Mouse (Mus musculus) right cerebral cortex, postnatal 25 days (tissue): ENCODE data around the gene Egflam.

Experiments used
- DNase-seq: peaks from one replicate; pipeline ENCODE4 v3.0.0; 2022

Egflam gene

DNA sequence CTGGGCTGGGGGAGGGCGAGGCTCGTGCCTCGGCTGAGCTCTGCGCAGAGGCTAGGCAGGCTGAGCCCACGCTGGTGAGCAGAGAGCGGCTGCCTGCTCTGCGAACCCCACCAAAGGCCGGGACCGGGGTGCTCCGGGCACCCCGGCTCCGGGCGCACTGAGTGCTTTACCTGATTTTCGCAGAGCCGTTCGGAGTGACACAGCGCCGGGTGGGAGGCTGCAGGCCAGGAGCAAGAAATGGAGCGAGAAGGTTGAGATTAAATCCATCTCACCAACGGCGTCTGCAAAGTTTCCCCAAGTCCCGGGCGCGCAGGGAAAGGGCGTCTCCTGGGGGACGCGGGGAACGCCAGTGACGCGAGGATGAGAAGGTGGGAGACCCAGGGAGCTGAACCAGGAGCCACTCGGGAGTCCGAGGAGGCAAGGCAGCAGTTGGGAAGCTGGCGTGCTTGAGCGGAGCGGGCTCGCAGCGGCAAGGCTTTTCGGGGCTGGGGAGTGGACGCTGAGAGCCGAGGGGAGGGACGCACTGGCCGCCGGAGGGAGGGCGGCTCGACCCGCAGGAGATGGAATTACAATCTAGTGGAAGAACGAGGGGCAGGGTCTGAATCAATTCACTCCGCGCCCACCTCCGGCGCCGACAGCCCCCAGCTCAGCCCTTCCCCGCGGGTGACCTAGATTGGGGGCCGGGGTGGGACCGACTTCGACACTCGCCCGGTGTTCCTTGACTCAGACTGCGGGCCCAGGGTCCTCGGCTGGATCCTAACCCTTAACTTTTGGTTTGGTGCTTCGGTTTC, at the start of gene Egflam:
Egflam (minus strand) TSS at position 578 of the 791 bp plus-strand sequence.
- DNase-seq, result peak; percentile 20

DNA sequence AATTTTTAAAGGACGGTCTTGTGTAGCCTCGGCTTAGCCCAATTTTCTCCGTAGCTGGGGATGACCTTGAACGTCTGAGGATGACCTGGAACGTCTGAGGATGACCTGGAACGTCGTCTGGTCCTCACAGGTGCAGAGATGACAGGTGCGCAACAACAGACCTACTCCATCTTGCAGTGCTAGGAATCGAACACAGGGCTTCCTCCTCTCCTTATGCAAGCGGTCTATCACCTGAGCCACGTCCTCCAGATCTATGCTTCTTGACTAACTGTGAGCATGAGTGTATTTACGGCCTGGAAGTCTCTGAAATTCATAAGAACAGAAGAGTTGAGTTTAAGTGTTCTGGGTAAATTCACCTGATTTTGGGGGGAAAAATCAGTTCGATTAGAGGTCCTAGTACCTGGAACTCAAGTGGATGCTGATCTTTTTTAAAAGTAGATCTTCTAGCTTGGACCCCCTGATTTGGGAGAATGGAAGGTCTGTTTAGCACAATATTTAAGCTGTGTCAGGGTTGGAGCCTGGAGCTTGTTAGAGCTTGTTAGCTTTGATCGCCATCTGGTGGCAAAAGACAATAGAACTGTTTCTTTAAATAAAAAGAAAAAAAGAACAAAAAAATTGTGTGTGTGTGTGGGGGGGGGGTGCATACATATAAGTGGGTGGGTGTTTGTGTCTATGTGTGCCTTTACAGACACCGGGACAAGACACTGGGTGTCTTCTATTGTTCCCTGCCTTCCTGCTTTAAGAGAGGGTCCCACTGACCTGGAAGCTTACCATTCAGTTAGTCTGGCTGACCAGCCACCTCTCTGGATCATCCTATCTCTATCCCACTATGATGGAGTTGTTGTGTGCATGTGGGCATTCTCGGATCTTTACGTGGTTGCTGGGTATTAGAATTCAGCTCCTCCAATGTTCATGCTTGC, 45.5 kb upstream of the Egflam start:
- DNase-seq, result no peak

DNA sequence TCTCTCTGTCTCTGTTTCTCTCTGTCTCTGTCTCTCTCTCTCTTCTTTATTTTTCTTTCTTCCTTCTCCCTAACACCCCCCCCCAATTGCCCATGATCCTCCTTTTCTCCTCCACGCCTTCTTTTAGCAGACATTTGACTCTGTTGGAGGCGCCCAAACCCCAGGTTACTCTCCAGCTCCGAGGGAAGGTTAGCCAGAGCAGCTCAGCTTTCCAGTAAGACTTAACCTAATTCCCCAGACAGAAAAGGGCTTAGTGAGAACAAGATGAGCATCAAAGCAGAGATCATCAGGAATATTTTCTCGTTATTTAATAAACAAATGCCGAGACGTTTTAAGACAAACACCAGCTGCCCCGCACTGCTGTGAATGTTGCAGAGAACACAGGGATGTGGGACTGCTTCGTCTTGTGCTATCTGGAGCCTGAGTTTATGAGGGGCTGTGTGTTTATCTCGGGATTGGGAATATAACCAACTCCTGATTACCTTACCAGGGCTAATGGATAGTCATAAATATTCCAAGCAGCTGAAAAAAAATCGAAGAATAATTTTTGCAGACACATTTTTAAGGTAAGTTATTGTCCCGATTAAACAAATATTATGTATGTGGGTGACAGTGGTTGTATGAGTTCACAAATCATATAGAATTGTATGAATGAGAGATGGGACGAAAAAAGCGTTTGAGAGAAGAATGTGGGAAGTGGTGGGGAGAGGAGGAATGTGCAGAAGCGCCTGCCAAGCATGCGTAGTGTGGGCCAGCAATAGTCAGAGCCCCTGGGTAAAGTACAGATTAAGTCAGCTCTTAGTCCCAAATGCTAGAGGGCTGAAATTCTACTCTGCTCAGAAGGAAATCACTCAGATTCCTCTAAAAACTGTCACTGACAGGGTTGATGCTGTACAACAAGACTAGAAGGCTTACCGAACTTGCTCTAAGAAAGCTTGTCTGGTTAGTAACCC, 44.2 kb upstream of the Egflam start:
- DNase-seq, result no peak

DNA sequence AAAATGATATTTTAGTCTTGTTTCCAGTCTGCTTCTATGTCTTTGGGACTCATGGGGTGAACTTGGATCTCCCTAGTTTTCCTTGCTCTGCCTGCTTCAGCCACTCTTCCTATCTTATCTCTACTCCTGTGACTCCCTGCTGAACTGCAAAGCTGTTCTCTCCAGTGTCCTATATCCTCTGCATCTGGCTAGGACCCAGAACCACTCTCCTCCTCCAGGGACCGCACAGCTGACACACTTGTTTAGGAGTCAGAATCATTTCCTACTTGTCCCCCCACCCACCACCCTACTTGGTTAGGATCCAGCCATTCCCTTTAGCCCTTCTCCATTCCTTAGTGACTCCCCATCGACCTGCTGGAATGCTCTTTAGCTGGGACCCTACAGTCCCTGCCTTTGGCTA, 26.1 kb upstream of the Egflam start:
- no peak for DNase-seq

DNA sequence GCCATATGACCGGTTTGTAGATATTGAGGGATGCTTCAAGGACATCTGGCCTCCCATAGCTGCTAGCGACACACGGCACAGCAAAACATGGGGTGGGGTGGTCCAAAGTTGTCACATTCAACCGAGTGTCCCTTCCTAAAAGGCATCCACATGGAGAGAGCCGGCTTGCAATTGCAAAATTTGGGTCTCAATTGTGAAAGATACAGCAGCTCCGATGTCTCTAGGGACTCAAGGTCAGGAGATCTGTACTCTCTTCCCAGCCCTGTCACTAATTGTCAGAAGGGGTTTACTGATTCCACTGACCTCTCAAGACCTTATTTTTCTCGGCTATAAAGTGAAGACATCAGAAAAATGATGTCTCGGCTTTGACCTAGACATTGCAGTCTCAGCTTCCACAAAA, 6.3 kb upstream of the Egflam start:
- no peak for DNase-seq

DNA sequence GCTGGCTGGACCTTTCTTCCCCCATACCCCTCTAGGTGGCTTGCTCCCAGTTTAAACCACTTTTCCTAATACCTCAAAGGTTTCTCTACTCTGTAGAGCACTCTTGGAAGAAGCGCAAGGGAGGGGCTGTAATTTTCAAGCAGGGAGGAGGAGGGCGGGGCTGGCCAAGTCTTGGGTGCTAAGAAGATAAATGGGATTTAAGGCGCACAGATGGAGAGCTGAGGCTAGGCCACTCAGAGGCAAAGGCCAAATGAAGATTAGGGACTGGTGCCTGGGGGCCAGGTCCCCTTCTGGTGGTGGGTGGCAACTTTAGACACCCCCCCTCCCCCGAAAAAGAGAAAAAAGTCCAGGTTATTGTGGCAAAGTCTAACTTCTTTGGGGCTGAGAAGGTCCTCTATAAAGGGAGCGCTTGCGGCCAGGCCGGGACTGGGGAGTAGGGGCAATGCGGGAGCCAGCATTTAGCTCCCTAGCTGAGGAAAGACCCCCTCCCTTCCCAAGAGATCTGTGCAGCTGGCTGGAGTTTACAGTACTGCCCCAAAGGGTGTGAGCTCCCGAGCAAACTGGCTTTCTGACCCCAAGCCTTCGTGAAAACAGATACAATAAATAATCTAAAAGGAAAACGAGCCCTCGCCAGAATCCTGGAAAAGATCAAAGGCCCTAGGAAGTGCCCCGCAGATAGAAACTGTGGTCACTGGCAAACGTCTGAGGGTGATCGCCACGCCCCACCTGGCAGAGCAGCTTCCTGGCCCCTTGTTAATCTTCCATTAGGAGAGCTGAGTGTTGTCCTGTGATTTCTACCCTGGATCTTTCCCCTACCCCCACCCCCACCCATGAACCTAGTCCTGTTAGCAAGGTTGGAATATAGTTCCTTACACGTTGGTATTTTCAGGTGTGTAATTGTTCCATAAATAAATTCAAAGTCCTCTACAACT, 680 bp upstream of the Egflam start:
- no peak for DNase-seq

DNA sequence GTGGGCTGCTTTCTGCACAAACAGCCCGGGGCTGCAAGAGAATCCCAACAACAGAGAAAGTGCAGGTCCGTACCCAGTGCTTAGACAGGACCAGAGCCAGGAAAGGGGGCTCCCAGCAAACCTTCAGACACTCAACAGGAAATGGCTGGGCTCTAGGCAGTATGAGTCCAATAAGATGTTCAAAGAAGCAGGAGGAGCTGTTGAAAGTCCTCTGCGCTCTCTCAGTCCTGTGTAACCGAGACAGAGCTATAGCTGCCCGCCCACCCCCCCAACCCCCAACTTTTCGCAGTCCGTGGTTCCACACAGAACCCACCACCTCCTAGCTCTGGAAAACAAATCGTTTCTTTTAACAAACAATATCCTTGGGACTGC, 763 bp downstream of the Egflam start:
- DNase-seq, result no peak

DNA sequence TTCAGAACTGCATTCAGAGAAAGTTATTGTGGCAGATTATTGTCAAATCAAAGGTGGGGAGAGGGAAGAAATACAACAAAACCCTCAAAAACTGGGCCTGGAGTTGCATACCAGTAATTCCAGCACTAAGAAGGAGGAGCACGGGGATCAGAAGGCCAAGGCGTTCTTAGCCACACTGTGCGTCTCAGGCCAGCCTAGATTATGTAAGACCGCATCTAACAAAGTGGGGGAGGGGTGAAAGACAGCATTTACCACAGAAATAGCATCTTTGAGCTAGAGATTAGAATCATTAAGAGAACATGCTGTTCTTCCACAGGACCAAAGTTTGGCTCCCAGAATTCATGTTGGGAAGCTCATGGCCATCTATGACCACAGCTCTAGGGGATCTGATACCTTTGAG, 14.8 kb downstream of the Egflam start:
- no peak for DNase-seq

DNA sequence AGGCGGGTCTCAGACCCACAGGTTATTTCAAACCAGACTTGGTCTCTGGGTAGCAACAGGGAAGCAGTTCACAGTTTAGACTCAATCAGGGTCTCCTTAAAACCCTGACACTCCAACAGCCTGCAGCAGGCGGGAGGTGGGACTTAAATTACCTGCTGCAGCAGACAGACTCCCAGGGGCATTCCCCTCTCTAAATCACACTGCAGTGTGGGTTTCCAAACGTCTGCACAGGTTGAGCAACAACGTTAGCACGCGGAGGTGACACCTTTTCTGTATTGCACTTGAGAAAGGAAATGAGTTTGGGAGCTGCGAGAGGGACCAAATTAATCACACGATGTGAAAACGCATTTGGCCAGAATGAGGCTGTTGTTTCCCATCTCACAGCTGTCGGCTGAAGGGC, 15.7 kb downstream of the Egflam start:
- DNase-seq, result no peak

DNA sequence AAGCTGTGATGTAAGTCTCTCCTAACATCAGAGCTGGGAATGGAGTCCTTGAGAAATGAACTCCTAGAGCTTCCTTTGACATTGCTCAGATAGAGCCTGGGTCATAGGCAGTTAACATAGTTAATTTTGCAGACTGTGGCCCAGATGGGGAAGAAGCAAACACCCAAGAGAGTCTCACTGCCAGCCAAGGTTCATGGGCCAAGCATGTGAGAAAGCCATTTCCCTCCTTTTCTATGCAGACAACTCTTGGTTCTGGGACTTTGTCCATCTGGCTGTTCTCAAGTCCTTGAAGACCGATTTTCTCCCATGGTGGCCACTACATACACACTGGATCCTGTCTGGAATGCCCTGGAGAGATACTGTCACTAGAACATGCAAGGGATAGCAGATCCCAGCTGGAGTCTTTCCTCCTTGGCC, 45.6 kb downstream of the Egflam start:
- DNase-seq, result no peak

DNA sequence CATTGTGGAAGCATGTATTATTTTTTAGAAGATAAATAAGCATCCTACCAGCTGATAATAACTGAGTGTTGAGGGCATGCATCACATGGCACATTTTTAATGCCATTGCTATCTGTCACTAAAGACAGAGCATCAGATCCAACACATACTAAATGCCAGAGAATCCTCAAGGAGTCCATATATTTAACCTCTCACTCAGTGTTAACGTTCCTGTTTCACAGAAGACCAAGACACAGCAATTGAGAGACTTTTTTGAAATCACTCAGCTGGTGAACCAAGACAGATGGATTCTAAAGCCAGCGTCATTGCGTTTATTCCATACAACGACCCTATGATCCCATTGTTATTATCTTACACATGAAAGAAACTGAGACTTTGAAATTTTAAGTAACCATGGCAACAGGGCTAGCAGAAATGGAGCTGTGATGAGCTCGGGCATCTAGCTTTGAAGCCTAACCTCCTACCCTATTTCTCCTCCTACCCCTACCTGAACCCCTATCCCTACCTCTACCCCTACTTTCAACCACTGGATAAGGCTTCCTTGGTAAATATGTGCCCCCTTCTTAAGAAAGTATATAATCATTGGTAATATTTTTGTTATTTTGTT, 57.4 kb downstream of the Egflam start:
- DNase-seq, result no peak

DNA sequence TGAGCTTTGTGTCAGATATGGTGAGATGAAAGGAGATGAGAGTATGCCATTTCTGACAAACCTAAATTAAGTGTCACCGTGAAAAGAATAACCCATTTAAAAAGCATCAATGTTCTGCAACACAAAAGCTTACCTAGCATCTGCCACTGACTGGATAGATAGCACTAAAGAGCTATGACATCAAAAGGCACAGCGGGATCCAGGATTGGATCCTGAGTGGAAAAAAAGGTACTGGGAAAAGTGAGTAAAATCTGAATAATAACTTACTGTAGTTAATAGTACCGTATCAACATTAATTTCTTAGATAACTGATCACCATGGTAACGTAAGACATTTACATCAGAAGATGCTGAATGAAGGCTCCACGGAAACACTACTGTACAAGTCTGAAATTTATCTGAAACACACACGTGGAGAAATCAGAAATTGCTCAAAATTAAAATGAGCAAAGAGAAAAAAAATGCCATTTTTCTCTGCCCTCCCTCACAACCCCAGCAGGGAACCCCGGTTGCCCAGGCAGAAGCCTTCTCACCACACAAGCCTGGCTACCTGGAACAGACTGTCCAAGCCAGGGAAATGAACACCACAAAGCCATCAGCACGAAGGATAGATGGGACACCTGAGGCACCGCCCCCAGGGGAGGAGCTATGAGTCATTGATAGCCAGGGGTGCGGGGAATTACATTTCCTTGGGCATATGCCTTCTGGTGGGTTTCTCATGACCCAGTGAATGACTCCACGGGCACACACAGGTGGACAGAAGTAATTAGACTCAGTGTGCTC, 63.5 kb downstream of the Egflam start:
- no peak for DNase-seq

DNA sequence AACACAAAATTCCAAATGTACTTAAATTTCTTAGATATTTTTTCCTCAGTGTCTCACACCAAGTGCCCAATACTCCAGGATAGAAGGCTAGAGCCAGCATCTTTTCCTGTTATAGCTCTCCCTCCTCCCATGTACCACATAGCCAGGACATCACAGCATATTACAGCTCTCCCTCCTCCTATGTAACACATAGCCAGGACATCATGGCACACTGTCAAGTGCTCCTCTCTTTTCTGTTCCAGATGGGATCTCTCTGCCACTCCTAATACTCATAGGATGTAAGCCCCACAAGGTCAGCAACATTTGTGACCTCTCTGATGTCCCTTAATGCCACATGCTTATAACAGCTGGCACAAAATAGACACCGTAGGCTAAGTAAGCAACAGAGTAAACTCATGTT, 65.3 kb downstream of the Egflam start:
- DNase-seq, result no peak

DNA sequence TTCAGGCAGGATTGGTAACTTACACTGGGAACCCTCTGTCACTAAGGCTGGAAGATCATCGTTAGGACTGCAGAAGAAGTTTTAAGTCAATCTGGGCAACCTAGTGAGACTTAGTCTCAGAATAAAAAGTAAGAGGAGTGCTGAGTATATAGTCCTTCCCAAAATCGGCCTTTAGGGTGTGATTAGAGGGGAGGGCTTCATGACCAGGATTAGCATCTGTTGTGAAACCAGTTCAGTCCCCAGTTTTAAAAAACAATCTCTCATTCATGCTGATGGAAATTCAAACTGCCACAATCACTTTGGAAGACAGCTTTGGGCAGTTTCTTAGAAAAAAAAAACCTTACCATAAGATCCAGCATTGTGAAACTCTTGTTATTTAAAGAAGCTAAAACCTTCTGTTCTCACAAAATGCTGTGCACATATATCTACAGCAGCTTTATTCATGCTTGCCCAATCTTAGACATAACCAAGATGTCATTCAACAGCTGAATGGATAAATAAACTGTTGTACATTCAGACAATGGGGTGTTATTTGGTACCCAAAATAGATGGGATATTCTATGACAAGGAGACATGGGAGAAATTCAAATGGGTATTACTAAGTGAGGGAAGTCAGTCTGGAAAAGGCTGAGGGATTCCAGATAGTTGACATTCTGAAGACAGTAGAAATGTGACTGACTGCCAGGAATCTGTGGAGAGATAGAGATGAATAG, 75.4 kb downstream of the Egflam start:
- no peak for DNase-seq

DNA sequence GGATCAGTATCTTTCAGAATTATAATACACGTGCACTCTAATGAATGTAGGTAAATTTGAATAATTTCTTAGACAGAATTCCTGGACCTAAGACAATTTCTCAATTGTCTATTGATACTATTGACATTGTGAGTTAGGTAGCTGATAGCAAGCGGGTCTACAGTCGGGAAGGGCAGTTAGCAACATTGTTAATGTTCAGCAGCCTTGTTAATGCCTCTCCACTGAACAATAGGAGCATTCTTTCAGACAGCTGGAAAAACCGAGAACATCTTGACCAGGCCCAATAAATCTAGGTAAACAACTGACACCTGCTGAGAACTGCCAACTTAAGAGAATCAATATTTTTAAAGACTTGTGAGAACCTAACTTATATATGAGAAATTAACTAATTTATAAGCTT, 77.3 kb downstream of the Egflam start:
- no peak for DNase-seq

DNA sequence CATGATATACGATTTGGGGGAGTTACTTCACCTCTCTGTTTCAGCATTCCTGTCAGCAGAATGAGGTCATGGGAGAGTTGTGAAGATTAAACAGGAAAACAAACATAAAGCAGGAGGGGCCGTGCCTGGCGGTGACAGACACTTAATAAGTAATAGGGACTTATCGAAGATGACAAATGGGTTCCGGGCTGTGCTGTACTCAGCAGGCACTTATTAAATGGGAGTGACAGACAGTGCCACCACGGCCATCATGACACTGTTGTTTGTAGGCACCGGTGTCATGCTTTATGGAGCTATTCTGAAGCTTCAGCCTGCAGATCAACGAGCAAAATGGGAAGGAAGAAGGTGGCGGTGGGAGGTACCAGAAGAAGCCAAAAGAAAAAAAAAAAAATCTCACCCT, 82.7 kb downstream of the Egflam start:
- no peak for DNase-seq

DNA sequence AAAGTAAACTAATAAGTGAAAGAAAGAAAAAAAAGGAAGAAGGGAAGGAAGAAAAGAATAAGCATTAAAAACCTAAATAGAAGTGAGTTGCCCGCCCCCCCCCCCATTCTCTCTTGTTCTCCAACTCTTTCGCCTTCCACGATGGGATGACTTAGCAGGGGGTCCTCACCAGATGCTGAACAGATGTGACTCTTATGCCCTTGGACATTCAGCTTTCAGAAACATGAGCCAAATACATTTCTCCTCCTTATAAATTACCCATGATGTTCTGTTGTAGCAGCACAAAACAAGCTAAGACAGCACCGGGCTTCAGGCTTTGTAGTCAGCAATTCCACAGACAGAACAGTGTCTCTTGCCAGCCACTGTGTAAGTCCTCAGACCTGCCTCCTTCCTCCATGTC, 89.5 kb downstream of the Egflam start:
- DNase-seq, result no peak

DNA sequence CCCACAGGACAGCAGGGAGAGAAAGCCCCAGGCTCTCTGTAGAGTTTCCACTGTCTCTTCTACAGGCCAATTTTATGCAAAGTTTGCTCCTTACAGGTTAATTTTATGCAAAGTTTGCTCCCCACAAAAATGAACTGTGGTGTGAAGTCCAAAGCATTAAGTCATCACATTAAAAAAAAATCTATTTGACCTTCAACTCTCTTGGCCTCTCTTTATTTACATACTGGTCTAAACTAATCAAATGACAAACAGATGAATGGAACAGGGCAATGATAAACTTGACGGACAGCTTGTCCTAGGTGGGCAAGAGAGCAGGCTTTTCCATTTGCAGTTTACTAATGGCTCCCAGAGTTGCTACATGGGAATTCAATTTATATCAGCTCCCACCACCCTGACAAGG, 98.3 kb downstream of the Egflam start:
- DNase-seq, result no peak

DNA sequence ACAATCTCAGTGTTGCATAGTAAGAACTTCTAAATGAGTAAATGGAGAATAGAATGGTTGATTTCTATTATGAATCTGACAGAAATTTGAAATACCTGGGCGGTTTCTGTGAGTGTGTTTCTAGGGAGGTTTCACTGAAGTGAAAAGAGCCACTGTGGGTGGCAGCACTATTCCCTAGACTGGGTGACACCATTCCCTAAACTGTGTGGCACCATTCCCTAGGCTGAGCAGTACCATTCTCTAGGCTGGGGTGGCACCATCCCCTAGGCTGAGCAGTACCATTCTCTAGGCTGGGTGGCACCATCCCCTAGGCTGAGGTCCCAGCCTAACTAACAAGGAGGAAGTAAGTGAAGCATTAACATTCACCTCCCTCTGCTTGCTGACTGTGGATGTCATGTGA, 103.0 kb downstream of the Egflam start:
- no peak for DNase-seq

DNA sequence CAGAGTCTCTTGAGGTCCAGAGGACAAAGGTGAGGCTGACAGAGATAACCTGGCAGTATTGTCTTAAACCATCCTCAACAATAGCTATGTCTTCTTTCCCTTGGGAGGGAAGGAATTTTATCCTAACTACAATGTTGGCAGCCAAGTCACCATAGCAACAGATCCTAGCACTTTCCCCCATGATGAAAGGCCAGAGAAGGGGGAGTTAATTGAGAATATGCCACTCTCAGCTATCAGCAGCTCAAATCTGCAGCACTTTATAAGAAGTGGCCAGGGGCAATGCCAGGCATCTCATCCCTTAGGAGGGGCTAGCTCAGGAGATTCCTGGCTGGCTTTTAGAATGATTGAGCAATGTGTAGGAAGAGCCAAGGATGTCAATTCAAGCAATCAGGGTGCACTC, 105.3 kb downstream of the Egflam start:
- DNase-seq, result no peak
